Mouse (Mus musculus) fat pad, adult 2 months (tissue): ENCODE data around the gene Rbbp9.
A peak's percentile ranks its signal among the peaks of the same experiment; 100 is the strongest.
"Not testable (repeated sequence)": the region's sequence is repeated elsewhere in the genome, so short reads cannot be mapped to it uniquely, and the experiment has no call there.

Experiments
- DNase-seq: peaks from one replicate; pipeline ENCODE4 v3.0.0-alpha.2; 2011; ENCODE audit warnings: low read depth, low spot score; ENCODE audit errors: extremely low read depth

The Rbbp9 gene

DNA sequence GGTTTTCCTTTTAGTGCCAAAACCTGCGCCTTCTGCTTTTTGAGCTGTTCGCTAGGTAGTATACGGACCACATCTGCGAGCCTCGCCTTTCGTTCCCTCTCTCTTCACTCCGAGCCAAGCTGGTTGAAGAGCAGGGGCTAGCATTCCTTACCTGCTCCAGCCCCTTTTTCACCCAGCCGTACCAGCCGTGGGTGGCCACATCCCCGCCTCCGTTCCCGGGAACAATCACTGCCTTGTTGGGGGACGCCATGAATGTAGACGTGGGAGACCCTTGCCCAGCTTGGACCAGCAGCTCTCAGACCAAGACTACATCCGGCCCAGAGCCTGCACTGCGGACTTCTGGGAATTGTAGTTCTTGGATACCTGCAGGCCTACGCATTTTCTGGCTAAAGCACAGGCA lies at the start of gene Rbbp9:
TSS of gene Rbbp9 (minus strand) at position 341 of the 400 bp plus-strand sequence.
- DNase-seq: no peak

GRCm38 (mm10) chr2:144599831-144600687 lies 49.4 kb upstream of the Rbbp9 start, which contains the start of gene Dtd1:
TSS of gene Dtd1 (plus strand) at chr2:144599897.
- peak; percentile 39 for DNase-seq

GRCm38 (mm10) chr2:144598006-144598405 lies 47.3 kb upstream of the Rbbp9 start:
- DNase-seq: no peak

- peak; percentile 37 for DNase-seq
Observed at GRCm38 (mm10) chr2:144593951-144594651, 43.4 kb upstream of the Rbbp9 start, which contains the start of gene Smim26. TSS of gene Smim26 (plus strand) at chr2:144594054.

GRCm38 (mm10) chr2:144593036-144593435 lies 42.4 kb upstream of the Rbbp9 start:
- DNase-seq: not testable (repeated sequence)

DNA sequence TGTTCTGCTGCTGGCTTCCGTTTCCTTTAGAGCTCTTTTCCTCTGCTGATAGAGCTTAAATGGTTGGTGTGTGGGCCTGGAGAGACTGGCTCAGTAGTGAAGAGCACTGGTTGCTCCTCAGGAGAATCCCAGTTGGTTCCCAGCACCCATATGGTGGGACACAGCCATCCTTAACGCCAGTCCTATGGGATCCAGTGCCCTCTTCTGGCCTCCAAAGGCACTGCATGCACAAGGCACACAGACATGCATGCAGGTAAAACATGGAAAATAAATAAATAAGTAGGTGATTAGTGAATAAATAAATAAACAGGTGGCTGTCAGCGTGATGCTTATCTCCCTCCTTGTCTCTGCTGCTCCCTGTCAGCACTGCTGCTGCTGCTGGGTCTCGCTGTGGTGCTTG lies 38.1 kb upstream of the Rbbp9 start:
- no peak for DNase-seq

DNA sequence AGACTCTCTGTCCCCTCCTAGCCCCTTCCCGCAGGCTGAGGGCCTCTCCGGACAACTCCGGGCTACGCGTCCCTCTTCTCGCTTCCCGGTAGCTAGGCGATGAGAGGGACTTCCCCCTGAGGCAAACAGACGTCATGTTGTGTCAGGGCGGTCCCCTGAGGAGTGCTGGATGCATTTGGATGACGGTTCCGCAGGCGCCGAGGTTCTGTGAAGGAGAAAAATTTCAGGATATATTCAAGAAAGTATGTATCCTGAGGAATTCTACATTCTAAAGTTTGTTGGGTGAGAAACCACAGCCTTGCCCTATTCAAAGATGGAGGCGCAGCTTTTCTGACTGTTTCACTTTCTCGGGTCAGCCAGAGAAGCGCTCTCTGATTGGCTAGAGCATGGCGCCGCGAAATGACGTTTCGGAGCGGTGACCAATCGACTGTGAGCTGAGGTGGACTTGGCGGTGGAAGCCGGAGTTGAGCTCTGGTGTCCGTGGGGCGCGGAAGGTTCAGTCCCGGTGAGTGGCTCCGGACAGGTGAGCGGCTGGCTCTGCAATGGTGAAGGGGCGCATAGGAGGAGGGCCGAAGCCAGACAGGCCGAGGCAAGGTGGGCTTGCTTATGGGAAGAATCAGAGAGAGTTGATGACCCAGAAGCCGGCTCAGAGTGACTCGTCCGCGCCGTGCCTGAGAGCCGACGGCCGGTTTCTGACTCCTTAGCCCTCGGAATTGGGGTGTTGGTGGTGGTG lies 5.3 kb upstream of the Rbbp9 start, which contains the start of gene Sec23b:
TSS of gene Sec23b (plus strand) at position 410 of the 733 bp plus-strand sequence.
- DNase-seq: peak; percentile 68

DNA sequence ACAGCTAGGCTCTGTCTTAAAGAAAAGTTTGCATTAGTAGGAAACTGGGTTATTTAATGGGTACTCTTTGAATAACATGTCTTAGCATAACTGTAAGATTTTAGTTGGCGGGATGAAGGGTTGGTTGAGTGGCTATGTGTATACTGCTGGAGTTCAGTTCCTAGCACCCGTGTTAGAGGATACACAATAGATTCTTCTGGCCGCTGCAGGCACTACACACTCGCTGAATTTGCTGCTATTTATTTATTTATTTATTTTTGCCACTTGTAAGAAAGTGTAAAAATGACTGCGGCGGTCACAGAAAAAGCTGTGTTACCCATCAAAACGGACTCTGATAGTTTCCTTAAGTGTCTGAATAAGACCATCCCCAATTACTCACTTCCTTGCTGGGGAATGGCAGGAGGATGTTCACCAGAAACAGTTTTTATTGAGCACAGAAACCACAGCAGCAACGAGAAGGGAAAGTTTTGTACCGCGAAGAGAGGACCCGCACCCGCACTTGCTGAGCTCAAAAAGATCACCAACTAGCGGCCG lies 4.7 kb upstream of the Rbbp9 start:
- DNase-seq: no peak

DNA sequence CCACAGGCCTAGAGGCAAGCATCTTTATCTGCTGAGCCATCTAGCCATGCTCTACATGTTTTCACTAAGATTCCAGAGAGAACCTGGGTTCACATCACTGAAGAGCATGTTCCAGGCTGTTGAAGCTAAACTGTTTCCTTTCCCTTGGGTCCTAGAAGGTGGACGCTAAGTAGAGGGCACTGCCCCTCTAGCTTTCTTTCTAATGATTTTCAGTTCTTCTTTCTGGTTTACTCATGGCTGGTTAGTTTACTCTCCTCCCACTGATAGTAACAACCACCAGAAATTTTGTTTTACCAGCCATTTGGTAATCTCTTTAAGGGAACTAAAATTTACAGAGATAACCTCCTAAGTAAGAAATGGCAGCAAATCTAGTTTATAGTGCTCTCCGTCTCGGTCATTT lies 3.2 kb upstream of the Rbbp9 start:
- DNase-seq: no peak

DNA sequence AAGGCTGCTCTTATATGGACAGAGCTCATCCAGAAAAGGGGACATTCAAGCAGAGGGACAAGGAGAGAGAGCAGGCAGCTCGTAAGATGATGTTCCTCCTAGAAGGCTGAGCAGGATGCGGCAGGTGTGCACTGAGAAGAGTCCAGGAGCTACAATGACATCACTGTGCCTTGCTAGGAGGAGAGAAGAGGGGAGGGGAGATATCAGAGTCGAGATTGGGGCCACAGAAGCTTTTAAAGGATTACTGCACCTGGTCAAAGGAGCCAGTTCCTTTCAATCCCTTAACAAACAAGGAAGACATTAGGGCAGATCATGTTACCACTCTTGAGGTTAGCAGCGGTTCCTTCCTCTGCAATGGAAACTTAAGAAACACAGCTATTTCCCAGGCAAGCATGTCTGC lies 3.1 kb downstream of the Rbbp9 start:
- no peak for DNase-seq

- no peak for DNase-seq
Observed at GRCm38 (mm10) chr2:144545481-144545880, 5.2 kb downstream of the Rbbp9 start.

DNA sequence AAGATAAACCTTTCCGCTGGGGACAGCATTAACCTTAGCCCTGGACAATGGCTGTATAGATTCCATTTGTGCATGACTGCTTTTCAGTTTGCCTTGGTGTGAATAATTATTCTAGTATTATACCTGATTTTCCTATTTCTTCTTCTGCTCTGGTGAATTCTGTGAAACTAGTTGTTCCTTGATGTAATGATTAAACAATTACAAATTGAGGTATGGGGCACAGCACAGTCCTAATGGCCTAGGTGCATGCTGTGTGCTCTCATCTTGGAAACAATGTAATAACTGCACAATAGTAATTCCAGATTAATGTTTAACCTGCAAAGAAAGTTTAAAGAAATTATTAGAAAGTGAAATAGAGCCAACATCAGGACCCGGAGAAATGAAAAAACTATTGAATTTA lies 5.6 kb downstream of the Rbbp9 start:
- DNase-seq: no peak

DNA sequence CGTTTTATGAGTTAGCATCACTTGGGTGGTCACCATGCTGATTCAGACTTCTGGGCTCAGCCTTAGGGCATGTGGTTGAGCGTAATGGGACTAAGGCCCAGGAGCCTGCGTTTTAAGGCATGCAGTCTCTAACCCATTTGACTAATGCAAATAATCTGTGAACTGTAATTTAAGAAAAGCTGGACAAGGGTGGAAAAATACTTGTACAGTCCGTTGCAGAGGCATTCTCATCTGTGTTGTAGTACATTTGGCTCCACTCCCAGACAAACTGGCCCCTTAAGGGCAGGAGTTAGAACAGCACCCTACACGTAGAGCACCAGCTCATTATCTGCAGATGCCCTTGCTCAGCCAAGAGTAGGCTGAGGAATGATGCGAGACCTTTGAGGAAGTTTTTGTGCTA lies 6.0 kb downstream of the Rbbp9 start:
- DNase-seq: no peak

DNA sequence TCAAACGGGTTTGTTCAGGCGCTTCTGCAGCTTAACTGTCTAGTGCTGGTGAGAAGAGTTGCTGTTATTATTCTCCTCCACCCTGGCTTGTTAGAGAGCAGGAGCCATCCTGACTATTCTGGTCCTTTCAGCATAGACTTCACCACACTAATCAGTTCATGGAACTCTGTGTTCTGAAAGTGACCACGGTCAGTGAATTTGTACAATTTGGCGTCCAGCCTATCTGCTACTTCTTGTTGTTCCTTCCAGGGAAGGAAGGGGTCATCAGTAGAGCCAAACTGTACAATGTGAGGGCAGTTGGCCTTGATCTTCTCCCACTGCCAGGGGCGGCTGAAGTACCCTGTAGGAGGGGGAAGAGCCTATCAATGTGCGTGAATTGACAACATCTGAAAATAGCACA lies 7.0 kb downstream of the Rbbp9 start:
- no peak for DNase-seq

DNA sequence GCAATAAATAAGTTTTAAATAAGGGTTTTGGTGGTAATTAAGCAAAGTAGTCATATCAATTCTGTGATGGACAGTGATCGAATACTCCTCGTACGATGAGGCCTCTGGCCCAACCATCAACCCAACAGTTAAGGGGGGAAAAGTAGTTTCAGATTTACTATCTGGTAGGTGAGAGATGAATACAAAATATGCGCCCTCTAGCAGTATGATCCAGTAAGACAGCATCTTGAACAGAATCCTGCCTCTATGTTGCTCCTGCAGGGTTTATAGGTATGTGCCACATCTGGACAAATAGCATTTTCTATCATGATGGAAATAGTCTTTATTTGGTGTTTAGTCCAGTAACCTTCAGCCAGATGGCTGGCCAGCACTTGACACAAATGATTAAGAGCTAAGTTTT lies 9.4 kb downstream of the Rbbp9 start:
- no peak for DNase-seq

DNA sequence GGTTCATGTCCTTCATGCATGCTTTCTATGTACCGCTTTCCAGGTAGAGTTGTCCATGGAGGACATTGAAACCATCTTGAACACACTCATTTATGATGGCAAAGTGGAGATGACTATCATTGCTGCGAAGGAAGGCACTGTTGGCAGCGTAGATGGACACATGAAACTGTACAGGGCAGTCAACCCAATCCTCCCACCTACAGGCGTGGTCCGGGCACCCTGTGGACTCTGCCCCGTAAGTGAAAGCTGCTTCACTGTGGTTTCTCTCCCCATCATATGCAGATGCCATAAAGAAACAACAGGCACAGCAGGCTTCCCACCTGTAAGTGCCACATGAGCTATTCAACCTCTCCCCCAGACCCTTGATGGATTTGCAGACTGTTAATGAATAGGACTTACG lies 13.5 kb downstream of the Rbbp9 start:
- no peak for DNase-seq

DNA sequence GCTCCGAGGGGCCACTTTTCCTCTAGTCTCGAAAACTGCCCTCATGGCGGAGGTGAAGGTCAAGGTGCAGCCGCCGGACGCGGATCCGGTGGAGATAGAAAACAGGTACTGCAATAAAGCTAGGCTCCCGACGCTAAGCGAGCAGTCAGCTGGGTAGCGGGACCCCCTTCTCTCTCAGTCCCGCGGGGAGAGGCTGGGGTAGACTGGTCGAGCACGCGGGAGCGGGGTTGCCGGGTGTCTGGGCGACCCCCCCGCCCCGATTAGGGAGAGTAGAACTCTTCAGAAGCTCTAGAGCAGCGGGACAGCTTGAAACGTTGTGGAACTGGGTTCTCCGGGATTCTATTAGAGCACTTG lies 22.9 kb downstream of the Rbbp9 start:
- DNase-seq: no peak

DNA sequence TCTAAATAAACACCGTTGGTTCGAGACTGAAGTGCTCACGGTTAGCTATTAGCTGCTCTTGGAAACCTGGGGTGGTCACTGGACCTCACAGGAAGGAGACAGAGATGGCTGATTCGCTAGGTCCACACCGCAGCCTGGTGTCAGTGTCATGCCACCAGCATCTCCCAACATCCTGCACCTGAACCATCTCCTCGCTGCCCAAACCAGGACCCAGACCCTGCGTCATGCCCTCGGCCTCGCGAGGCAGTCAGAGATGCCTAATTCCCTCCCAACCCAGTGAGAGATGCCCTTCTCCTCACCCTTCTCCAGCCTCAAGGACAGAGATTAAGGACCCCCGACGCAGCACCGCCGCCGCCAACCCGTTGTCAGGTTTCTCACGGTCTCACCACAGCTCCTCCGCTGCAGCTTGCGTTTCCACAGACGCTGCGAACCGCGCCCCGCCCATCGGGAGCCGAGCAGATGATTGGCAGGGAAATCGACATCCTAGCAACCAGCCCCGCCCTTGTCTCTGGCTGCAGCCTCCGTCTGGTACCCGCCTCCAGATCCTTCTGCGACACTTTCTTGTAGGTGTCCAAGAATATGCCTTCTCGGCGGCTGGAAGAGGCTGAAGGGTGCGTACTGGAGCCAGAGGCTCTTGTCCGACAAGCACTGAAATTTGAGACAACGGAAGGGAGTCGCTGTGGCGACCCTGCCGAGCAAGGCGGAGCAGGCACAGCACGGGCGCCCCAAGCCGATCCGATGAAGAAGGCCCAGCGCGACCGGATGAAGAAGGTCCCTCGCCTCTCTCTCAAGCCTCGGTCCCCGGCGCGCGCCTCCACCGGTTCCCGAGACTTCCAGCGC lies 23.5 kb downstream of the Rbbp9 start, which contains the start of the genes Dzank1 and Polr3f:
TSS of gene Dzank1 (minus strand) at position 434 of the 840 bp plus-strand sequence.
TSS of gene Polr3f (plus strand) at position 738 of the 840 bp plus-strand sequence.
- DNase-seq: peak; percentile 42

DNA sequence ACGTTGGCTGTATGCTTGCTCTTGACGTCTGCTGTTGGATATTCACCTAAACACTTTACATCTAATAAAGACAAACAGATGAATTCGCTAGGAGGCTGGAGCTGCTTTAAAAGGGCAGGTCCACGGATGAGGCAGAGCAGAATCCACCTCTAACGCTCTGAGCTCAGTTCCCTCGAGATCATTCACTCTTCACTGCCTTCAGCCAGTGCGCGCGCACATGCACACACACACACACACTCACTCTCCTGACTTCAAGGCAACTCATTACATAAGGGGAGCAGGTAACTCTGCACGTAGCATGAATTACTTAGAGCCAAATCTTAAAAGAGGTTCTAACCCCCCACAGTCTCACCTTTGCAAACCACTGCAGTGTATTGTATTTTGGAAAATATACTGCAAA lies 24.8 kb downstream of the Rbbp9 start:
- no peak for DNase-seq

- peak; percentile 64 for DNase-seq
Observed at GRCm38 (mm10) chr2:144519772-144520171, 30.9 kb downstream of the Rbbp9 start.
